Mouse (Mus musculus) cerebellum, adult 9-11 months (tissue): ENCODE data around the gene 3110040M04Rik.
"Not testable (repeated sequence)": the region's sequence is repeated elsewhere in the genome, so short reads cannot be mapped to it uniquely, and the experiment has no call there.

Experiments
- DNase-seq: peaks from one replicate; pipeline ENCODE4 v3.0.0; 2022

Gene 3110040M04Rik

GRCm38 (mm10) chr1:151192739-151193138 lies 11.2 kb upstream of the 3110040M04Rik start:
- not testable (repeated sequence) for DNase-seq

- DNase-seq, result not testable (repeated sequence)
These were observed 7.9 kb upstream of the 3110040M04Rik start for GRCm38 (mm10) chr1:151195986-151196385.

GRCm38 (mm10) chr1:151196690-151197089 lies 7.2 kb upstream of the 3110040M04Rik start:
- not testable (repeated sequence) for DNase-seq

GRCm38 (mm10) chr1:151198120-151198519 lies 5.8 kb upstream of the 3110040M04Rik start, which contains the start of gene Gm47995:
Gene Gm47995 (plus strand): TSS chr1:151198448.
- not testable (repeated sequence) for DNase-seq

GRCm38 (mm10) chr1:151200620-151201019 lies 3.3 kb upstream of the 3110040M04Rik start:
- DNase-seq, result not testable (repeated sequence)

GRCm38 (mm10) chr1:151202771-151203170 lies 1.1 kb upstream of the 3110040M04Rik start:
- DNase-seq, result not testable (repeated sequence)

- not testable (repeated sequence) for DNase-seq
These were observed 4.6 kb downstream of the 3110040M04Rik start for GRCm38 (mm10) chr1:151208493-151208892.

GRCm38 (mm10) chr1:151208944-151209343 lies 5.0 kb downstream of the 3110040M04Rik start:
- not testable (repeated sequence) for DNase-seq

- not testable (repeated sequence) for DNase-seq
These were observed 6.0 kb downstream of the 3110040M04Rik start, which contains the start of gene Gm47996 for GRCm38 (mm10) chr1:151209824-151210355. Gene Gm47996 (plus strand): TSS chr1:151210131.

GRCm38 (mm10) chr1:151211666-151212065 lies 7.7 kb downstream of the 3110040M04Rik start:
- not testable (repeated sequence) for DNase-seq

GRCm38 (mm10) chr1:151214862-151215261 lies 10.9 kb downstream of the 3110040M04Rik start:
- DNase-seq, result no peak

GRCm38 (mm10) chr1:151215985-151216384 lies 12.1 kb downstream of the 3110040M04Rik start:
- DNase-seq, result no peak

GRCm38 (mm10) chr1:151216417-151216816 lies 12.5 kb downstream of the 3110040M04Rik start:
- DNase-seq, result no peak

- DNase-seq, result no peak
These were observed 15.1 kb downstream of the 3110040M04Rik start for GRCm38 (mm10) chr1:151219045-151219444.

- no peak for DNase-seq
These were observed 16.2 kb downstream of the 3110040M04Rik start for GRCm38 (mm10) chr1:151220098-151220497.

GRCm38 (mm10) chr1:151222561-151223267 lies 18.8 kb downstream of the 3110040M04Rik start:
- DNase-seq, result no peak

- DNase-seq, result no peak
These were observed 19.5 kb downstream of the 3110040M04Rik start for GRCm38 (mm10) chr1:151223377-151223776.

GRCm38 (mm10) chr1:151224536-151224935 lies 20.6 kb downstream of the 3110040M04Rik start:
- no peak for DNase-seq

GRCm38 (mm10) chr1:151227506-151227905 lies 23.6 kb downstream of the 3110040M04Rik start:
- no peak for DNase-seq

- no peak for DNase-seq
These were observed 24.5 kb downstream of the 3110040M04Rik start for GRCm38 (mm10) chr1:151228320-151228989.

GRCm38 (mm10) chr1:151232346-151232745 lies 28.4 kb downstream of the 3110040M04Rik start:
- no peak for DNase-seq

- no peak for DNase-seq
These were observed 29.8 kb downstream of the 3110040M04Rik start for GRCm38 (mm10) chr1:151233756-151234155.

- DNase-seq, result no peak
These were observed 31.7 kb downstream of the 3110040M04Rik start for GRCm38 (mm10) chr1:151235574-151235973.
